Mouse (Mus musculus) C2C12 (cell line): ENCODE data around the gene Itsn2.

Source experiments
- CTCF ChIP-seq: IDR thresholded peaks from one replicate; pipeline ENCODE4 v1.5.1; 2011; ENCODE audit not compliant: control insufficient read depth, insufficient read depth, insufficient read length
- MAX ChIP-seq: IDR thresholded peaks from one replicate; pipeline ENCODE4 v1.6.1; 2011; ENCODE audit warnings: mild to moderate bottlenecking, control low read depth
- MYOD1 ChIP-seq: IDR thresholded peaks from one replicate; pipeline ENCODE4 v1.6.1; 2011; ENCODE audit warnings: low read depth; ENCODE audit not compliant: control insufficient read depth, insufficient read length

DNA sequence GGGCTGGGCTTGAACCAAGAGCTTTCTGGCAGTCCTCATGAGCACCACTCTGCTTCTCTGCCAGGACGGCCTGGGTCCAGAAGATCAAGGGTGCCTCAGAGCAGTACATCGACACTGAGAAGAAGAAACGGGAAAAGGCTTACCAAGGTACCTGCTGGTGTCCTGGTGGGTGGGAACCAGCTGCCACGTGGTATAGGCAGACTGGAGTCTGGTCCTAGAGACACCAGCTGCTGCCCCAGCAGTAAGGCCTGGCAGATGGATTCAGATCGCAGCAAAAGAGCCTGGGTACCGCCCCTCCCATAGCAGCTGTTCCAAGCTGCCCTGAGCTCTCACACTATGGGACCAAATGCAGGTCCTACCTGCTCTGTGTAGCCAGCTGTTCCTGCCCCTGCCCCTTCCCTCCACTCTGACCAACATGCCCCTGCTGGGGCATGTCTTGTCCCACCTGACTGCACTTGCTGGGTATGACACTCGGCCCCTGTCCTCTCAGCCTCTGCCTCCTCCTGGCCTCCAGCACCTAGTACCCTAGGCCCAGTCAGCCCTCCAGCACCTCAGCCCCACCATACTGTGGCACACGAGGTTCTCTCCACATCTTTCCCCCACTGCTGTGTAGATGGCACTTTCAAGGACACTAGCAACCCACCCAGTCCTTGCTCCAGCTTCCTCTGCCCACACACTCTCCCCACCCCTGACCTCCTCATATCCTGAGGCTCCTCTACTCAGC is 116.6 kb downstream of the Itsn2 start:
- TF ChIP-seq CTCF (no peak), MAX (no peak), MYOD1 (no peak)
